Mouse (Mus musculus): Measurements from ENCODE around the gene Zbtb2. TPM values are rescaled to one million over a fixed set of nuclear protein-coding genes. Genes with fewer than 3 reads are reported as not detected.

Gene Zbtb2
- total RNA-seq, 2 experiments from 2014 or later = 6.0 to 6.3 TPM

- intact Hi-C loops (cut with DNase I) = loop anchor here (5.0 to 10.0 kb wide), 2 partner anchors 259 to 812 kb away; no protein-coding TSS in a partner anchor
Observed at GRCm38 (mm10) chr10:4346489-4347135, 41.3 kb downstream of the Zbtb2 start.

GRCm38 (mm10) chr10:4341430-4341829 lies 46.5 kb downstream of the Zbtb2 start:
- no peak for DNase-seq (ENCODE audit: low spot score)
- intact Hi-C loops (cut with DNase I) = loop anchor here (10.0 kb wide), 1 partner anchor 807 kb away; no protein-coding TSS in a partner anchor

More at GRCm38 (mm10) chr10:4346489-4347135, 41.3 kb downstream of the Zbtb2 start:
- DNase-seq (ENCODE audit: low spot score) = peak; percentile 80

GRCm38 (mm10) chr10:4338863-4339461 lies 48.9 kb downstream of the Zbtb2 start:
- intact Hi-C loops (cut with DNase I) = no loop called here
- peak; percentile 29 for DNase-seq (ENCODE audit: low spot score)

- intact Hi-C loops (cut with DNase I) = loop anchor here (2.0 to 5.0 kb wide), 3 partner anchors 67 to 292 kb away; partner anchors contain the start of gene Akap12
- DNase-seq (ENCODE audit: low spot score) = peak; percentile 85
Observed at GRCm38 (mm10) chr10:4334039-4334683, 53.7 kb downstream of the Zbtb2 start.

GRCm38 (mm10) chr10:4333319-4333718 lies 54.6 kb downstream of the Zbtb2 start:
- intact Hi-C loops (cut with DNase I) = loop anchor here (2.0 to 5.0 kb wide), 3 partner anchors 66 to 337 kb away; partner anchors contain the start of gene Akap12
- DNase-seq (ENCODE audit: low spot score) = peak; percentile 38

- intact Hi-C loops (cut with DNase I) = loop anchor here (2.0 to 5.0 kb wide), 3 partner anchors 65 to 336 kb away; partner anchors contain the start of gene Akap12
- no peak for DNase-seq (ENCODE audit: low spot score)
Observed at GRCm38 (mm10) chr10:4332228-4332979, 55.5 kb downstream of the Zbtb2 start.

GRCm38 (mm10) chr10:4327716-4328115 lies 60.2 kb downstream of the Zbtb2 start:
- intact Hi-C loops (cut with DNase I) = no loop called here
- no peak for DNase-seq (ENCODE audit: low spot score)

- intact Hi-C loops (cut with DNase I) = no loop called here
- no peak for DNase-seq (ENCODE audit: low spot score)
Observed at GRCm38 (mm10) chr10:4325562-4325961, 62.3 kb downstream of the Zbtb2 start.

- intact Hi-C loops (cut with DNase I) = no loop called here
- no peak for DNase-seq (ENCODE audit: low spot score)
Observed at GRCm38 (mm10) chr10:4323885-4324284, 64.0 kb downstream of the Zbtb2 start.

Other genes starting within 250 kb of the Zbtb2 start
- 10 to 100 TPM; 23.7 to 25.3 TPM for gene Akap12, start 121.7 kb downstream of the Zbtb2 start, total RNA-seq (2021)
- gene Rmnd1, start 44.3 kb upstream of the Zbtb2 start, total RNA-seq (2021) = 10 to 100 TPM; 52.3 to 58.5 TPM
- 1 to 10 TPM; 7.1 to 8.5 TPM for gene Armt1, start 44.4 kb upstream of the Zbtb2 start, total RNA-seq (2021)
- under 1 TPM; 0.20 to 0.21 TPM for gene Ccdc170, start 94.4 kb upstream of the Zbtb2 start, total RNA-seq (2021)
- gene Esr1, start 223.5 kb upstream of the Zbtb2 start, total RNA-seq (2021) = under 1 TPM; 0.67 to 0.99 TPM